Mouse (Mus musculus): ENCODE data around the gene Fam169a. TPM values are rescaled to one million over a fixed set of nuclear protein-coding genes. Genes with fewer than 3 reads are reported as not detected.
"Not testable (repeated sequence)": the region's sequence is repeated elsewhere in the genome, so short reads cannot be mapped to it uniquely, and the experiment has no call there.

Fam169a gene
- polyA plus RNA-seq, 1 experiment from 2014 or later, result 0.31 TPM

- in situ Hi-C loops (cut with MboI; ENCODE audit: low pct_unique_long_range_greater_than_20kb), result loop anchor here (10.0 to 25.0 kb wide), 2 partner anchors 205 to 322 kb away; partner anchors contain the start of gene Ankrd31
- CTCF ChIA-PET, result no interaction called here
- DNase-seq (ENCODE audit: low read depth, low spot score) (no peak), ATAC-seq (no peak)
- POLR2A ChIA-PET, result no interaction called here
- TF ChIP-seq CTCF (IDR thresholded peaks at IDR 0.05), result no peak
- H3K27me3 ChIP-seq, result no peaks in the 10 kb centered on the region
Measured at GRCm38 (mm10) chr13:97059746-97060145, 7.3 kb upstream of the Fam169a start.

DNA sequence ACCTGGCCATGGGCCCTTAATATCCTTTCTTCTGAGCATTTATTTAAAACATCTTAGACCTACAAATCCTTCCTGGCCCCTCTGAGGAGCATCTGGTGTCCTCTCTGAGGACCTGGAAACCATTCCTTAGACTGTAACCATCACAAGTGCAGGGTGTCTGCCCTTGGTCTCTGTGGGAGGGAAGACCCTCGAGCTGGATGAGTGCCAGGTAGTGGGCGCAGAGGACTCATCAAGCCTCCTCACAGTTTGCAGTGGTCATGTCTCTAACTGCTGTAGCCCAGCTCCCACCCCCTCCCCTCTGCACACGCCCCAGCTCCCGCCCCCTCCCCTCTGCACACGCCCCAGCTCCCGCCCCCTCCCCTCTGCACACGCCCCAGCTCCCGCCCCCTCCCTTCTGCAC, 6.8 kb upstream of the Fam169a start:
- ChIA-PET POLR2A (no interaction called here), CTCF (interaction anchor here (1.5 kb wide), 1 partner anchor 7 kb away, joined by 3 read pairs; no protein-coding TSS in a partner anchor)
- H3K27me3 ChIP-seq, result no peaks in the 10 kb centered on the region
- DNase-seq (ENCODE audit: low read depth, low spot score) (no peak), ATAC-seq (no peak)
- TF ChIP-seq CTCF (IDR thresholded peaks at IDR 0.05), result no peak
- in situ Hi-C loops (cut with MboI; ENCODE audit: low pct_unique_long_range_greater_than_20kb), result loop anchor here (25.0 kb wide), 1 partner anchor 323 kb away; the partner anchor contains the start of gene Ankrd31

GRCm38 (mm10) chr13:97062151-97062550, 4.9 kb upstream of the Fam169a start:
- no peak for DNase-seq (ENCODE audit: low read depth, low spot score)
- ATAC-seq, result no peak
- POLR2A ChIA-PET, result no interaction called here
- CTCF ChIA-PET, result interaction anchor here (1.5 kb wide), 1 partner anchor 9 kb away, joined by 3 read pairs; no protein-coding TSS in a partner anchor
- in situ Hi-C loops (cut with MboI; ENCODE audit: low pct_unique_long_range_greater_than_20kb), result loop anchor here (25.0 kb wide), 1 partner anchor 325 kb away; the partner anchor contains the start of gene Ankrd31
- no peaks in the 10 kb centered on the region for H3K27me3 ChIP-seq
- no peak for TF ChIP-seq CTCF (IDR thresholded peaks at IDR 0.05)

DNA sequence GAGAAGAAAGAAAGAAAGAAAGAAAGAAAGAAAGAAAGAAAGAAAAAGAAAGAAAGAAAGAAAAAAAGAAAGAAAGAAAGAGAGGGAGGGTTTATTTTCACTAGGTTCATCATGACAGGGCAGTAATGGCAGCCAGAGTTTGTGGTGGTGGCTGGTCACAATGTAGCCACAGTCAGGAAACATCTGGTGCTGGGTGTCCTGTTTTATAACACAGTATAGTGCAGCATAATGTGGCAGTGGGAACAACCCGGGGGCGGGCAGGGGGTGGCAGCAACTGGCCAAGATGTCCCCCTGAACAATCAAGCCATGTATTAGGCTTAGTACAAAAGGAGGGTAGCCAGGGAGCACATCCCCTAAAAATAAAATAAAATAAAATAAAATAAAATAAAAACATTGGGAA, 3.7 kb upstream of the Fam169a start:
- POLR2A ChIA-PET, result no interaction called here
- in situ Hi-C loops (cut with MboI; ENCODE audit: low pct_unique_long_range_greater_than_20kb), result loop anchor here (25.0 kb wide), 1 partner anchor 326 kb away; the partner anchor contains the start of gene Ankrd31
- CTCF ChIA-PET, result no interaction called here
- H3K27me3 ChIP-seq, result no peaks in the 10 kb centered on the region
- no peak for TF ChIP-seq CTCF (IDR thresholded peaks at IDR 0.05)
- no peak for ATAC-seq
- DNase-seq (ENCODE audit: low read depth, low spot score), result no peak

DNA sequence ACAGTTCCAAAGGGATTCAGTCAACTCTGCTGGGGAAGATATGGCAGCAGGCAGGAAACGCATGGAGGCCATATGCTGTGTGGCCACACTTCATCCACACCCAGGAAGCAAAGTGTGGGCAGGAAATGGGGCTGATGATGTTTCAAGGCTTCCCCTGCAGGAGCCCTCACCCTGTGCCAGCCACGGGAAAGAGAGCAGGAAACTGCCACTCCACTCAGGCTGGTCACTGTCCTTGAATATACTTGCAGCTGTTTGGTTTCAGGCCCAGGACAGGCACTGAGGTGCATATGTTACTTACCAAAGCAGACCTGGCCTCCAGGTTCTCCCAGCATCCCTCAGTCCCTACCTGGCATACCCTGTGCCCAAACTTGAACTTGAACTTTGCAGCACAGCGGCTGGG, 2.7 kb upstream of the Fam169a start:
- no peak for TF ChIP-seq CTCF (IDR thresholded peaks at IDR 0.05)
- DNase-seq (ENCODE audit: low read depth, low spot score), result no peak
- CTCF ChIA-PET, result no interaction called here
- POLR2A ChIA-PET, result no interaction called here
- H3K27me3 ChIP-seq, result peaks cover under 1% of the 10 kb centered on the region
- no peak for ATAC-seq
- in situ Hi-C loops (cut with MboI; ENCODE audit: low pct_unique_long_range_greater_than_20kb), result loop anchor here (25.0 kb wide), 1 partner anchor 327 kb away; the partner anchor contains the start of gene Ankrd31

- H3K27me3 ChIP-seq; ATAC-seq; DNase-seq (ENCODE audit: low read depth, low spot score); POLR2A ChIA-PET: not testable (repeated sequence)
- CTCF ChIA-PET, result interaction anchor here (1.2 kb wide), 1 partner anchor 271 kb away, joined by 3 read pairs; no protein-coding TSS in a partner anchor
- in situ Hi-C loops (cut with MboI; ENCODE audit: low pct_unique_long_range_greater_than_20kb), result loop anchor here (25.0 kb wide), 1 partner anchor 328 kb away; the partner anchor contains the start of gene Ankrd31
Measured at GRCm38 (mm10) chr13:97064844-97065621, 2.1 kb upstream of the Fam169a start.

GRCm38 (mm10) chr13:97067691-97068090, 605 bp downstream of the Fam169a start:
- DNase-seq (ENCODE audit: low read depth, low spot score) (no peak), ATAC-seq (no peak)
- ChIA-PET POLR2A (no interaction called here), CTCF (interaction anchor here (1.0 kb wide), 1 partner anchor 216 kb away, joined by 3 read pairs; no protein-coding TSS in a partner anchor)
- no peak for TF ChIP-seq CTCF (IDR thresholded peaks at IDR 0.05)
- in situ Hi-C loops (cut with MboI; ENCODE audit: low pct_unique_long_range_greater_than_20kb), result loop anchor here (25.0 kb wide), 1 partner anchor 330 kb away; the partner anchor contains the start of gene Ankrd31
- peaks cover 21% of the 10 kb centered on the region for H3K27me3 ChIP-seq

DNA sequence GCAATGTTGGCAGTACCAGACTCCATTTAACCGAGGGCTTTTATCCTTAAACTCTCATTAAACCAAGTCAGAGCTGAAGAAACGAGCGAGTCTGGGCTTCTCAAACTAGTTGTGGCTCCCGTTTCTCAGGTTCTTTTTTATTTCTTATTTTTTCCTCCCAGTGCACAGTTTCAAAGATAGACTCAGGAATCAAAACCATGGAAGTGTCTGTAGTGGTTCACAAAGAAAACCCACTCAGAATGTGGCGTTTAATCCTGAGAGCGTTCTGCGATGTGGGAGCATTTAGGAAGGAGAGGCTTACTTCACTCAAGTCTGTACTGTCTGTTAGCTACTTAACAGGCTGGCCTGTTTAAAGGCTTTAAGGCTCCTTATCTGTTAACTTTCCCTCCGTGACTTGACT, 1.1 kb downstream of the Fam169a start:
- no peak for DNase-seq (ENCODE audit: low read depth, low spot score)
- POLR2A ChIA-PET, result no interaction called here
- in situ Hi-C loops (cut with MboI; ENCODE audit: low pct_unique_long_range_greater_than_20kb), result loop anchor here (25.0 kb wide), 1 partner anchor 331 kb away; the partner anchor contains the start of gene Ankrd31
- CTCF ChIA-PET, result interaction anchor here (1.0 kb wide), 1 partner anchor 216 kb away, joined by 3 read pairs; no protein-coding TSS in a partner anchor
- ATAC-seq, result no peak
- no peak for TF ChIP-seq CTCF (IDR thresholded peaks at IDR 0.05)
- H3K27me3 ChIP-seq, result peaks cover 25% of the 10 kb centered on the region

DNA sequence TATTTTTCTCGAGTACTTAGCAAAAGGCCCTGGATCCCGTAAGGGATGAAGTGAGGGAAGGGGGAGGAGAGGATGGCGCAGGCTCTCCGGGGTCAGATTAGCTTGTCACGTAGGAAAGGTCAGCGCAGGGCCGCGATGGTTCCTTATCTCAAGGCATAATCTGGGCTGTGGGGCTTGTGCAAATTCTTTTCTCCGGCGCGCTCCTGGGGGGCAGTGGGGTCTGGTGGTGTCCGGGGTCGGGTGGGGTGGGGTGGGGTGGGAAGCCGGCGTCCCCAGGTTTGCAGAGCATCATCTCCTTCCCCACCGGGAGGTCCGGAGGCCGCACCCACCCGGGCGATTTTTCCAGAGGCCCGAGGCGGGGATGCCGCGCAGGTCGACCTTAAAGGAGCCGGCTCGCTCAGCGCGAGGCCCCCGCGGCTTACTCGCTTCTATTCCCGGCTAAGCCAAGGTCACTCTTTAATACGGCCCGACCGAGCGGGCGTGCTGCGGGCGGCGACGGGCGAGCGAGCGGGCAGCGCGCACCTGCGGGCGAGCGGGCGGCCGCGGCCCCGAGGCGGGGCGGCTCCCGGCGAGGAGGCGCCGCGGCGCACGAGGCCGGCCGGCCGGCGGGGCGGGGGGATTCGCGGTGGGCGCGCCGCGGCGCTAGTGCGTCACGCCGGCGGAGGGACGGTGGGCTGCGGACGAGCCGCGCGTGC, 4.0 kb downstream of the Fam169a start:
- H3K27me3 ChIP-seq, result peaks cover 33% of the 10 kb centered on the region
- no peak for DNase-seq (ENCODE audit: low read depth, low spot score)
- in situ Hi-C loops (cut with MboI; ENCODE audit: low pct_unique_long_range_greater_than_20kb), result loop anchor here (25.0 kb wide), 1 partner anchor 334 kb away; the partner anchor contains the start of gene Ankrd31
- no peak for TF ChIP-seq CTCF (IDR thresholded peaks at IDR 0.05)
- peak; percentile 65 for ATAC-seq
- CTCF ChIA-PET, result no interaction called here
- POLR2A ChIA-PET, result interaction anchor here (1.5 kb wide), 1 partner anchor 44 kb away, joined by 5 read pairs; no protein-coding TSS in a partner anchor

DNA sequence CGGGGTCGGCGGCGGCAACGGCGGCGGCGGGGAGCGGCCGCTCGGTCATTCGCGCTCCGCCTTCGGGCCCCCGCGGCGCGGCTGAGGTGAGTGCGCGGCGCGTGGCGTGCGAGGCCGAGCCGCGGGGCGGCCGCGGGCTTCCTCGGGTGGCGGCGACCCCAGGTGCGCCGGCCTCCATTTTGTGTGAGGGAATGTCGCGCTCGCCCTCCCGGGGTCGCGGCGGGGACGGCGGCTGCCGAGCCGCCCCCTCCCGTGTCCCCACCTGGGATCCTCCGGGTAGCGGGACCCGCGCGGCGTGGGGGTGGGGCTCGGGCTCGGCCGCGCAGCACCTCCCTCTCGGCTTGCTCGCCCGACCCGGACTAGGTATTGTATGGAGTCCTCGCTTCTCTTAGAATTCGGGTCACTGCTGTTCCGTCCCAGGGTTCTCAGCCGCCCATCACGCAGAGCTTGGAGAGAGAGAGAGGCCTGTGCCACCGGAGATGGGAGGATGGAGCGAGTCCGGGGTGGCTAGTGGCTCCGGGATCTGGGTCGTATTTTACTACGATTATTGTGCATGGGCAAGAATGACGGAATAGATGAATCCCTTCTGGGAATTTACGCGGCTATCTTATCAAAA, 4.6 kb downstream of the Fam169a start:
- peaks cover 33% of the 10 kb centered on the region for H3K27me3 ChIP-seq
- in situ Hi-C loops (cut with MboI; ENCODE audit: low pct_unique_long_range_greater_than_20kb), result loop anchor here (25.0 kb wide), 1 partner anchor 334 kb away; the partner anchor contains the start of gene Ankrd31
- TF ChIP-seq CTCF (IDR thresholded peaks at IDR 0.05), result no peak
- CTCF ChIA-PET, result no interaction called here
- POLR2A ChIA-PET, result no interaction called here
- ATAC-seq, result peak; percentile 26
- DNase-seq (ENCODE audit: low read depth, low spot score), result no peak

Measured in Patski (cell line).